Mouse (Mus musculus) lung, embryonic 14.5 days (tissue): ENCODE measurements around the gene Fzd2. TPM values are rescaled to one million over a fixed set of nuclear protein-coding genes. Genes with fewer than 3 reads are reported as not detected.
"Not testable (repeated sequence)": the region's sequence is repeated elsewhere in the genome, so short reads cannot be mapped to it uniquely, and the experiment has no call there.

ENCODE experiments used
- ATAC-seq: fragments of 200-750 bp; cut with Nextera tagmentation; 2 replicates; pipeline ENCODE4 v1.8.0; 2017; ENCODE audit warnings: mild to moderate bottlenecking, moderate TSS enrichment, moderate library complexity; ENCODE audit not compliant: insufficient read depth
- DNase-seq: peaks from one replicate; pipeline ENCODE4 v3.0.0-alpha.2; 2015
- H3K27ac ChIP-seq: fragments of 300-500 bp; sonication (generic); 2 replicates; pipeline ENCODE4 v1.5.1; 2014; ENCODE audit warnings: low read depth, mild to moderate bottlenecking, moderate library complexity
- H3K27me3 ChIP-seq: fragments of 300-500 bp; sonication (generic); 2 replicates; pipeline ENCODE4 v1.6.1; 2014; ENCODE audit warnings: low read length, control low read depth; ENCODE audit not compliant: insufficient read depth
- H3K36me3 ChIP-seq: fragments of 300-500 bp; sonication (generic); 2 replicates; pipeline ENCODE4 v1.6.1; 2014; ENCODE audit warnings: control low read depth; ENCODE audit not compliant: insufficient read depth
- H3K4me1 ChIP-seq: fragments of 300-500 bp; sonication (generic); 2 replicates; pipeline ENCODE4 v1.6.1; 2014; ENCODE audit warnings: antibody characterized with exemption, control low read depth; ENCODE audit not compliant: insufficient read depth
- H3K4me2 ChIP-seq: fragments of 300-500 bp; sonication (generic); 2 replicates; pipeline ENCODE4 v1.6.1; 2014; ENCODE audit warnings: mild to moderate bottlenecking
- H3K4me3 ChIP-seq: fragments of 300-500 bp; sonication (generic); 2 replicates; pipeline ENCODE4 v1.5.1; 2014; ENCODE audit warnings: low read depth, low read length
- H3K9ac ChIP-seq: fragments of 300-500 bp; sonication (generic); 2 replicates; pipeline ENCODE4 v1.6.1; 2014
- H3K9me3 ChIP-seq: fragments of 300-500 bp; sonication (generic); 2 replicates; pipeline ENCODE4 v1.6.1; 2016; ENCODE audit warnings: low read depth, low read length, control low read depth
- CTCF ChIP-seq: IDR thresholded peaks from 2 replicates; pipeline ENCODE4 v1.5.1; 2016; ENCODE audit warnings: antibody characterized with exemption, low read depth
- WGBS: fragments of 180-500 bp; shearing (Covaris S2); extraction: QIAGEN DNeasy Blood & Tissue Kit; methylation state at CpG from one replicate; pipeline ENCODE4 v1.1.7; 2014; 5-methylcytosine and 5-hydroxymethylcytosine counted together
- polyA plus RNA-seq: library from polyadenylated mRNA; unstranded; fragments of >200 nt; fragmentation: Nextera tagmentation; extraction: Ambion mirVana; gene quantifications from 2 replicates; pipeline ENCODE4 v1.2.1, GENCODE M21; 2014

Fzd2 gene
- polyA plus RNA-seq, 1 experiment from 2014 or later = 42.9 TPM

DNA sequence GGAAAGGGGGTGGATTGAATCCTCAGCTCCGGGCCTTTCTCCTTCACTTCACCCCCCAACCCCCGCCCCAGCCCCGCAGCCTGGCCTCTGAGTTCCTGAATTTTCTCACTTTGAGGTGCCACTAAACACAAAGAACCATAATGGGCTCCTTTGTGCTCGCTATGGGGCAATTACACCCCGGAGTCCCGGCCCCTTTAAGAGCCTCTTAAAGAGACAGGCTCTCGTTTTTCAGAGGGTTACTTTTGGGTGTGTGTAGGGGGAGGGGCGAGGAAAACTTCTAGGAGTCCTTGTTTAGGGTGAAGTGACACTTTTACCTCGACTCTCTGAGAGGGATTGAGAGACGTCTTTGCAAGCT, 723 bp upstream of the Fzd2 start:
- Histone ChIP-seq H3K9ac (peak overlapping the region; percentile 65), H3K36me3 (peaks cover 7% of the 10 kb centered on the region), H3K4me1 (peaks cover 1% of the 10 kb centered on the region; the same call in 1 of the 2 replicates), H3K4me2 (peak overlapping the region; percentile 80), H3K4me3 (peak overlapping the region; percentile 89), H3K27me3 (no peaks in the 10 kb centered on the region; the same call in 1 of the 2 replicates), H3K27ac (peak overlapping the region; percentile 99), H3K9me3 (no peaks in the 10 kb centered on the region)
- DNase-seq (peak; percentile 93), ATAC-seq (peak; percentile 66)
- WGBS = 2% methylated on average over 10 of the region's 10 CpGs
- no peak for TF ChIP-seq CTCF

DNA sequence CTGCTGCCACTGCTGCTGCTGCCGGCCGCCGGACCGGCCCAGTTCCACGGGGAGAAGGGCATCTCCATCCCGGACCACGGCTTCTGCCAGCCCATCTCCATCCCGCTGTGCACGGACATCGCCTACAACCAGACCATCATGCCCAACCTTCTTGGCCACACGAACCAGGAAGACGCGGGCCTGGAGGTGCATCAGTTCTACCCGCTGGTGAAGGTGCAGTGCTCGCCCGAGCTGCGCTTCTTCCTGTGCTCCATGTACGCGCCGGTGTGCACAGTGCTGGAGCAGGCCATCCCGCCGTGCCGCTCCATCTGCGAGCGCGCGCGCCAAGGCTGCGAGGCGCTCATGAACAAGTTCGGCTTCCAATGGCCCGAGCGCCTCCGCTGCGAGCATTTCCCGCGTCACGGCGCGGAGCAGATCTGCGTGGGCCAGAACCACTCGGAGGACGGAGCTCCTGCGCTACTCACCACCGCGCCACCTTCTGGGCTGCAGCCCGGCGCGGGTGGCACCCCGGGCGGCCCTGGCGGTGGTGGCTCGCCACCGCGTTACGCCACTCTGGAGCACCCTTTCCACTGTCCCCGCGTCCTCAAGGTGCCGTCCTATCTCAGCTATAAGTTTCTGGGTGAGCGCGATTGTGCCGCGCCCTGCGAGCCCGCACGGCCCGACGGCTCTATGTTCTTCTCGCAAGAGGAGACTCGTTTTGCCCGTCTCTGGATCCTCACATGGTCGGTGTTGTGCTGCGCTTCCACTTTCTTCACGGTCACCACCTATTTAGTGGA, 769 bp downstream of the Fzd2 start:
- Histone ChIP-seq H3K4me2 (peak overlapping the region; percentile 80), H3K27ac (peak overlapping the region; percentile 99), H3K9ac (peak overlapping the region; percentile 96), H3K4me1 (peaks cover 6% of the 10 kb centered on the region; the same call in 1 of the 2 replicates), H3K27me3 (no peaks in the 10 kb centered on the region; the same call in 1 of the 2 replicates), H3K4me3 (peak overlapping the region; percentile 89), H3K36me3 (peaks cover 7% of the 10 kb centered on the region), H3K9me3 (no peaks in the 10 kb centered on the region)
- ATAC-seq (peak; percentile 12), DNase-seq (peak; percentile 63)
- TF ChIP-seq CTCF = no peak
- WGBS = under 1% methylated on average over 74 of the region's 74 CpGs

DNA sequence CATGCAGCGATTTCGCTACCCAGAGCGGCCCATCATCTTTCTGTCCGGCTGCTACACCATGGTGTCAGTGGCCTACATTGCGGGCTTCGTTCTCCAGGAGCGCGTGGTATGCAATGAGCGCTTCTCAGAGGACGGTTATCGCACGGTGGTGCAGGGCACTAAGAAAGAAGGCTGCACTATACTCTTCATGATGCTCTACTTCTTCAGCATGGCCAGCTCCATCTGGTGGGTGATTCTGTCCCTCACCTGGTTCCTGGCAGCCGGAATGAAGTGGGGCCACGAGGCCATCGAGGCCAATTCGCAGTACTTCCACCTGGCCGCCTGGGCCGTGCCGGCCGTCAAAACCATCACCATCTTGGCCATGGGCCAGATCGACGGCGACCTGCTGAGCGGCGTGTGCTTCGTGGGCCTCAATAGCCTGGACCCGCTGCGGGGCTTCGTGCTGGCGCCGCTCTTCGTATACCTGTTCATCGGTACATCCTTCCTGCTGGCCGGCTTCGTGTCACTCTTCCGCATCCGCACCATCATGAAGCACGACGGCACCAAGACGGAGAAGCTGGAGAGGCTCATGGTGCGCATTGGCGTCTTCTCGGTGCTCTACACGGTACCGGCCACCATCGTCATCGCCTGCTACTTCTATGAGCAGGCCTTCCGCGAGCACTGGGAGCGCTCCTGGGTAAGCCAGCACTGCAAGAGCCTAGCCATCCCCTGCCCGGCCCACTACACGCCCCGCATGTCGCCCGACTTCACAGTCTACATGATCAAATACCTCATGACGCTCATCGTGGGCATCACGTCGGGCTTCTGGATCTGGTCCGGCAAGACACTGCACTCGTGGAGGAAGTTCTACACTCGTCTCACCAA, 1.6 kb downstream of the Fzd2 start:
- peak overlapping the region; percentile 96 for H3K9ac ChIP-seq
- H3K4me3 ChIP-seq = peak overlapping the region; percentile 89
- peaks cover 7% of the 10 kb centered on the region for H3K36me3 ChIP-seq
- peaks cover 10% of the 10 kb centered on the region; the same call in 1 of the 2 replicates for H3K4me1 ChIP-seq
- H3K27ac ChIP-seq = peak overlapping the region; percentile 99
- WGBS = 1% methylated on average over 62 of the region's 62 CpGs
- TF ChIP-seq CTCF = no peak; the same call in 1 of the 2 replicates
- DNase-seq (peak; percentile 73), ATAC-seq (no peak)
- H3K27me3 ChIP-seq = no peaks in the 10 kb centered on the region; the same call in 1 of the 2 replicates
- no peaks in the 10 kb centered on the region for H3K9me3 ChIP-seq
- peak overlapping the region; percentile 80 for H3K4me2 ChIP-seq

DNA sequence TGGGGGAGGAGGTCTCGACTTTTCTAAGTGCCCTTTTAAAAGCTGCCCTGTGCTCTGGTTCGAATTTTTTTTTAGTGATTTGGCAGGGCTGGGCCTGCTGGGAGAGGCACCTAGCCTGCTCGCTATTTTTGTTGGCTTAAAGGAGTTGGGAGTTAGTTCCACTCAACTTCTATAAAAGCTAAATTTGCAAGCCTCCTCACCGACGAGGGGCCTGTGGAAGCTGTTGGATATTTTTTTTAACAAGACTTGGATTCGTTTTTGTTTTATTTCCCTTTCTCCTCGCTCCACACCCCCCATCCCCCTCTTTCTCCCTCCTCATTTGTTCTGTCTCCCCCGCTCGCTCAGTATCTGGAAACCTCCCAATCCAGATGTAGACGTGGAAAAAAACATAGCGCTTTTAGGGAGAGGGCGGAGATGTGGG, 2.6 kb downstream of the Fzd2 start:
- ATAC-seq = no peak
- H3K4me2 ChIP-seq = peak overlapping the region; percentile 80
- H3K27me3 ChIP-seq = no peaks in the 10 kb centered on the region; the same call in 1 of the 2 replicates
- peaks cover 7% of the 10 kb centered on the region for H3K36me3 ChIP-seq
- peak; percentile 84 for DNase-seq
- peaks cover 17% of the 10 kb centered on the region for H3K4me1 ChIP-seq
- WGBS = under 1% methylated on average over 12 of the region's 12 CpGs
- H3K27ac ChIP-seq = peak overlapping the region; percentile 99
- H3K9ac ChIP-seq = peak overlapping the region; percentile 96
- H3K4me3 ChIP-seq = peak overlapping the region; percentile 89
- H3K9me3 ChIP-seq = no peaks in the 10 kb centered on the region
- no peak for TF ChIP-seq CTCF

DNA sequence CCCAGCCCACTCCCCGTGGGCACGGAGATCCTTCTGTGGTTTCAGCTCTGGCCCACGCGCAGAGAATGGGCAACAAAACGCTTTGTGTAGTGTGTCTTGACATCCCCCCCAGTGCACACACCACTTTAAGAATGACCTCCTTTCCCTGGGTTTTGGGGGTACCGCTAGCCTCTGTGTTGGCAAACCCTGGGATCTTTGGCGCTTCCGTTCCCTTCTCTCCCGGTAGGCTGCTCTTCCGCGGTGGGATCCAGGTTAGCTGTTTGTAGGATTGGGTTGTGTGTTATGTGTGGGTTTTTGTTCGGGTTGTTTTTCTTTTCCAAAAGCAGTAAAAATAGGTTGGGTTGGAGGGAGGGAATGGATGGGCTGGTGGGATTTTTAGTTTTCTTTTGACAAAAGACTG, 3.0 kb downstream of the Fzd2 start:
- 2% methylated on average over 12 of the region's 12 CpGs for WGBS
- H3K4me1 ChIP-seq = peaks cover 20% of the 10 kb centered on the region
- not testable (repeated sequence) for H3K27me3 ChIP-seq, H3K9me3 ChIP-seq, ATAC-seq, H3K36me3 ChIP-seq
- DNase-seq = peak; percentile 35
- H3K27ac ChIP-seq = peak overlapping the region; percentile 99
- H3K4me3 ChIP-seq = peak overlapping the region; percentile 89
- peak overlapping the region; percentile 80 for H3K4me2 ChIP-seq
- peak overlapping the region; percentile 96 for H3K9ac ChIP-seq

DNA sequence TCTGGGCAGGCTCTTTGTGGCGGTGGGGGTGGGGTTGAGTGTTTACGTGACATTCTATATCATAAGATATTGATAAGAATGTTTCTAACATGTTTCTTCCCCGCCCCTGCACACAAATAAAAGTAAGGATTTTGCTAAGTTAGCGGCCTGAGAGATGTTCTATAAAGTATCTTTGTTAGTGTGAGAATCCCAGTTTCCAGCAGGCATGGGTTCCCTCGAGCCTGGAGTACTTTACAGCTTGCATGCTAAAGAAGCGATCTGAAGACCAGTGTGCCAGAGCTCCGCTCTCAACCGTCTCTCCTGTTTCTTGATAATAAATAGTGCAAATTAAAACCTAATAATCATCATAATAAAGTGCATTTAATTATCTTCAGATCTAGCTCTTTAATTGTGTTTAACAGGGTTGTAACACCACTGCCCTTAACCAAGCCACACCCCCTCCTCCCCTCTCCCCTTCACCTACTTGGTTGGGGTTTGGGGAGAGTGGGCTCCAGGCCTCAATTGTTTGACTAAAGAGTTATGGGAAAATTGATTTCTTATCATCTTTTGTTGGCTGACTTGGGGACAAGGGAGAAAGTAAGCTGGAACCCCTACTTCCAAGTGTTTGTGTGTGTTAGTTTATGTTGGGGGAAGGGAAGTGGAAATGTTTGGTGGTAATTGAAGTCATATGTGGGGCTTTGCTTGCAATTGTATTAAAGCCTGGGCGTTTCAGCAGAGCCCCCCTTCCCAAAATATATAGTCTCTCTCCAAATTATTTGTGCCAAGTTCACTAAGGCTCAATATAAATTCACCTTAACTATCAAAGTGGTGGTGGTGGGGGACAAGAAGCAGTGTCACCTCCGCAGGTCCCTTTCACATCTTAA, 3.7 kb downstream of the Fzd2 start:
- peak overlapping the region; percentile 80 for H3K4me2 ChIP-seq
- H3K27ac ChIP-seq = peak overlapping the region; percentile 99
- no peak for ATAC-seq
- 9% methylated on average over 10 of the region's 10 CpGs for WGBS
- H3K9me3 ChIP-seq = no peaks in the 10 kb centered on the region
- peaks cover 20% of the 10 kb centered on the region for H3K4me1 ChIP-seq
- peak; percentile 62 for DNase-seq
- peaks cover 7% of the 10 kb centered on the region for H3K36me3 ChIP-seq
- H3K27me3 ChIP-seq = no peaks in the 10 kb centered on the region; the same call in 1 of the 2 replicates
- peak overlapping the region; percentile 96 for H3K9ac ChIP-seq
- TF ChIP-seq CTCF = no peak
- H3K4me3 ChIP-seq = peak overlapping the region; percentile 89
